Mouse (Mus musculus) cerebellum, postnatal 4 days (tissue): ENCODE measurements at regions not wholly inside any gene's neighbourhood (a gene's known extent, or its start where the extent isn't known, plus 50 kb on each side); places are given as distances from the start of the nearest gene placed in this dataset.

ENCODE experiments used
- DNase-seq, 2 experiments: peaks; one replicate each; pipeline ENCODE4 v3.0.0; 2022; ENCODE audit warnings: low spot score in 2 of 2, mixed read lengths in 1 of 2

DNA sequence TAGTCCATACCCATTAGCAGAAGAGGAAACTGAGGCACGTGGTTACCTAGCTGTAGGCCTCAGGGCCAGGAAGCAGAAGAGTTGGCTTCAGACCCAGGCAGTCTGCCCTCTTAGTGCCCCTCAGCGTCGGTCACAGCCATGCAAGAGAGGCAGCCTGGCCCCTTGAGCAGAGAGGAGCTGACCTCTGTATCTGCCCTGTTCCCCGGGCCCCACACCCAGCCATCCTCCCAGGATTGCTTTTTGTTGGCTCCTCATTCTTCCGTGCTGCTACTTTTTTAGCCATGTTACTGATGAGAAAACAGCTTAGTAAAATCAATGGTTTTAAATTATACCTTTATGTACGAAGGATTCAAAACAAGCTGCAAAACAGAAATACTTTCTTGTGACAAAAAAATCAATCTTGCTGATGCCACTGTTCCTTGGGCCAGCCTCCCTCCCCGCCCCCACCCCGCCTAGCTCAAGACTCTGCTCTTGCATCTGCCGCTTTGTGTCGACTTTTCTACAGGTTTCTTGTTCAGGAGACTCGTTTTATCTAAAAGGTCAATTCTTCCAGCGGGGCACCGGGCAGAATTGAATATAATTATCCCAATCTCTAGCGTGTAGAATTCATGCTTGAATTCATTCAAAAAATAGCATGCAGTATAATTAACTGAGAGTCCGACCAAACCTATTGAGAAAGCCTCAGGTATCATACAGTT lies 70.8 kb downstream of the Sall1 start:
- no peak for DNase-seq

DNA sequence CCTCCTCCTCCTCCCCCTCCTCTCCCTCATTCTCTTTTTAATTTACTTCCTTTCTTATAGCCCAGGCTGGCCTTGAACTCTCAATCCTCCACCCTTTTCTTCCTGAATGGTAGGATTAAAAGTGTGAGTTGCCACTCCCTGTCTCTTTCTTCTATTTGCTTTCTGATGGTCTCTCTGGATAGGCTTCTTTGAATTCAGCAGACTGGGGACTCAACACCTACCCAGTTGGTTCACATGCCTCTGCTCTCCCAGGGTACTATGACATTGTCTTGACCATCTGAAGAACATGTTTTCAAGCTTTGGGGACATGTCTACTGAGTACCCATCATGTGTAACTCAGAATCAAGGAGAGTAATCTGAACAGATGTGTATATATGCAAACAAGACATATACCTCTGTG lies 85.1 kb downstream of the Sall1 start:
- DNase-seq = no peak

DNA sequence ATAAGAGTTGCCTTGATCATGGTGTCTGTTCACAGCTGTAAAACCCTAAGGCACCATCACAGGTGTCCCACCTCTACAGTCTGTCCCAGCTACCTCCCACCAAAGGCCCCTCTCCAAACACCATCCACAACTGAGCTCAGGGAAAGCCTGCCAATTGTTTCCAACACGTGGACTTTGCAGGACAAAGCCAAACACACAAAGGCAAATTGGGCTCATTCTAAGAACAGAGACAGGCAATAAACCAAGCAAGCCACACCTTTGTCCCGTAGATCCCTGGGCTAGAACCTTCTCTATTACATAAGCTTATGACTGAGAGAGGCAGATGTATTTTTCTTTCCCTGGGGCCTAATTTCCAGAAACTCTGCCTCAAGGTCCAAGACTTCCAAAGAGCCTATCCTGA lies 90.8 kb downstream of the Sall1 start:
- DNase-seq = no peak

DNA sequence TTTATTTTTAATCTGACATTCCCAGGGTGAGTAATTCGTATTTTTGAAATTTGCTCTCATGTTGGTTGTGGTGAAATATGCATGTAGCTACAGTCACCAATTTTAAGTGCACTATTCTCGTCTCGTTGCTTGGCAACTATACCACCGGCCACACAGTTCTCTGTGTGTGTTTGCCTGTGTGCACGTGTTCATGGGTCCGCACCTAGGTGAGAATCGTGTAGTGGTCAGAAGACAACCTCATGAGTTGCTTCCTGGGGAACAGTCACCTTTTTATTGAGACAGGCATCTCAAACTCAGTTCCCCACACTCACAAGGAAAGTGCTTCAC lies 92.2 kb downstream of the Sall1 start:
- DNase-seq = no peak

DNA sequence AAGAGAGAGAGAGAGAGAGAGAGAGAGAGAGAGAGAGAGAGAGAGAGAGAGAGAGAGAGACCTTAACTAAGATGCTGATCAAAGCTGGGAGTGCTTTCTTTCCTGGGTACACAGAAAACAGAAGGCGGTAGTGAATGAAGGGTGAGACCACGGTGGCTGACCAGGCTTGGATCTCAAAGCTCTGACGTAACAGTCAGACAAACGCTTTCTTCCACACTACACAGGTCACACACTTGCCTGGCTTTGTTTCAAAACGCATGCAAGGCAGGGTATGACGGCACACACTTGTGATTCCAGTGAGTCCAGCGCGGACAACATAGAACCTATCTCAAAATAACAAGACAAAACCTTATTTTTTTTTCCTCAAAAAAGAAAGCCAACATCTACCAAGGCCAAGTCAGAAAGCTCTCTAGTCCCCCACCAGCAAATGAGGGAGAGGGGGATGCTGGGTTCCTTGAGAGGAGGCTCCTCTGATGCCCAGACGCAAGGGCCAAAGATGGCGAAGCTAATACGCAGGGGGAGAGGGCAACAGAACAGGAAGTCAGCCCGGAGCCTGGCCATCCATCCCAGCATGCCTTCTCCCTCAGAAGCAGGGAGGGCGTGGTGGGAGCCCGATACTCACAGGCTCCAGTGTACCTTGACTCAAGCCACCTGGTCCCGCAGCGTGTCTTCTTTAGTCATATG lies 92.7 kb downstream of the Sall1 start:
- no peak for DNase-seq

DNA sequence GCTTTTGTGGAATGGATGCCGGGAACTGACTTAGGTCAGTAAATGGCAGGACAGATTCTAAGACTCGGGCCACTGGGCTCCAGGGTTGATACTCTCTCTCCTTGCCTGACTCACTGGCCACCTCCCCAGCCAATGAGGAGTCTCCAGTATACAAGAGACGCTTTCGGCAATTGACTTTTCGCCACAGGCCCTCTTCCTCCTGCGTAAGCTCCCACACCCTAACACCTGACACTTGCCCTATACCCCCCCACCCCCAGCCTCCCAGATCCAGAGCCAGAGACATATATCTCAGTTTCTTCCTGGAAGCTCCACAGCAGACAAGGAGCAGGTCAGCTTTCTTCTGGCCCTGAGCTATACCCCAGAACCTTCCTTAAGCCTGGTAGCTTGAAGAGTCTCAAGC lies 94.0 kb downstream of the Sall1 start:
- no peak for DNase-seq

DNA sequence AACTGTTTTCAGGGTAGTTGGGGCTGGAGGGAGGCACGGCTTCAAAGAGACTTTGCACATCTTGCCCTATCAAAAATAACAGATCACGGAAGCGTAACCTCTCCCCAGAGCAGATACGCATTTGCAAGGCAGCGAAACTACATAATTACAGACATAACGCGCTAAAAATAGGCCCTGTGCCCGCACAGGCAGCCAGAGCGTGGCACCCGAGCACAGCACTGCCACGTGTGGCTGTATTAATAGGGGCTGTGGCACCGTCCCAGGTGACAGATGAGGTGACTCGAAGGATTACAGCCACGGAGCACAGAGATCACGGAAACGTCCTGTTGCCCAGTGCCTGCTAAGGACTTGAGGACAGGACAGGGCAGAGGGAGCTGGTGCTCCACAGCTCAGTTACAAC lies 95.0 kb downstream of the Sall1 start:
- no peak for DNase-seq

DNA sequence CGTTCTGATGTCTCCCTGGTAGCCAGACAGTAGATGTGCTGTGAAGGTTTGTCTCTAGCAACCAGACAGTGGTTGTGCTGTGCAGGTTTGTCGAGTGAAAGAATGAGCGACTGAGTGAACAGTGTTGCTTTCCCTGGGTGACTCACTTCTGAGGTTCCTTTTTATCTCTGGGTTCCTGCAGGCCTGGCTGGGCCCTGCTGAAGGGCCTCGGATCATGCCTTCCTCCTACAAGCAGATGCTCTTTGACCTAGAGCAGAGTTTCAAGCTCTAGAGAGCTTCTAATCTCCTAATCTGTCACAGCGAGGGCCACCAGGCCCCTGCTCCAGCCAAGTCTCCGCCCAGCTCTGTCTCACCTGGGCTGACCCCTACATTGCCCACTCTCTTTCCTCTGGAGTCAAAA lies 95.6 kb downstream of the Sall1 start:
- DNase-seq = no peak

DNA sequence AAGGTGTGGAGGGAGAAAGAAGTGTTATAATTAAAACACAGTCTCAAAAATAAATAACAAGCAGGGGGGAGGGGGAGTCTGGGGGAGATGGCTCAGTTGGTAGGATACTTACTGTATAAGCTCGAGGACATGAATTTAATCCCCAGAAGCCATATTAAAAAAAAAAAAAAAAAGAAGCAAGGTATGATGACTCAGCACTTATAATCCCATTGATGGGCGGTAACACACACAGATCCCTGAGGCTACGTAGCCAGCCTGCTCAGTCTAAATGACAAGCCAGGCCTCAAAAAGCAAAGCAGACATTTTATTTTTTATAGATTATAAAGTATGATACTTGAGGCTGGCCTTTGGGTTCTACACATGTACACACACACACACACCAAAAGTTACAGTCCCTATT lies 96.6 kb downstream of the Sall1 start:
- no peak for DNase-seq

DNA sequence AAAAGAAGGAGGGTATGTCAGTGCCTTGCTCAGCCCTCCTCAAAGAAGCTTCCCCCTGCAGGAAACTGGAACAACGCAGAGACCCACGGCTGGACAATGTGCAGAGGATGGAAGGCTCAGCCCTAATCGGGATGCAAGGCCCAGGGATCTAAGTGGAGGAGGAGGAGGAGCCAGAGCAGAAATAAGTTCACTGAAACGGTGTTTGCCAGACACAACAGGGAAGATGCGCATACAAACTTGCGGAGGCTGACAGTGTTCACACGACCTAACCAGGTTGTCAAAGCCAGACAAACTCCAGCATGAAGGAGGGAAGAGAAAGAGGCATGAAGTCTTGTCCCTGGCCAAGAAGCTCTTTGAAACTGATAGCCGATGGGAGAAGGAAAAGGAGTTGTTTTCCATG lies 98.3 kb downstream of the Sall1 start:
- no peak for DNase-seq

DNA sequence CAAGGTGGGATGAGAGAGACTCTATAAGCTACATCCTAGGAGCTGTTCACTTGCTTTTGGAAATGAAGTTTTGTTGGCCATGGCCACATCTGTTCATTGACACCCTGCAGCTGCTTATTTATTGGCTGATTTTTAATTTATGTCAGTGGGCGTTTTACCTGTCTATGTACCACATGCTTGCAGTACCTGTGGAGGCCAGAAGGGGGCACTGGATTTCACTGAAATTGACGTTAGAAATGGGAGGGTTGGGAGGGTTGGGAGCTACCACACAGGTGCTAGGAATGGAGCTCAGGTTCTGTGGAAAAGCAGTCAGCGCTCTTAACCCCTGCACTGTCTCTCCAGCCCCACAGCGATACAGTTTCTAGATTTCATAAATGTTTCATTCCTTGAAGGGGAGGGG lies 99.9 kb downstream of the Sall1 start:
- no peak for DNase-seq

DNA sequence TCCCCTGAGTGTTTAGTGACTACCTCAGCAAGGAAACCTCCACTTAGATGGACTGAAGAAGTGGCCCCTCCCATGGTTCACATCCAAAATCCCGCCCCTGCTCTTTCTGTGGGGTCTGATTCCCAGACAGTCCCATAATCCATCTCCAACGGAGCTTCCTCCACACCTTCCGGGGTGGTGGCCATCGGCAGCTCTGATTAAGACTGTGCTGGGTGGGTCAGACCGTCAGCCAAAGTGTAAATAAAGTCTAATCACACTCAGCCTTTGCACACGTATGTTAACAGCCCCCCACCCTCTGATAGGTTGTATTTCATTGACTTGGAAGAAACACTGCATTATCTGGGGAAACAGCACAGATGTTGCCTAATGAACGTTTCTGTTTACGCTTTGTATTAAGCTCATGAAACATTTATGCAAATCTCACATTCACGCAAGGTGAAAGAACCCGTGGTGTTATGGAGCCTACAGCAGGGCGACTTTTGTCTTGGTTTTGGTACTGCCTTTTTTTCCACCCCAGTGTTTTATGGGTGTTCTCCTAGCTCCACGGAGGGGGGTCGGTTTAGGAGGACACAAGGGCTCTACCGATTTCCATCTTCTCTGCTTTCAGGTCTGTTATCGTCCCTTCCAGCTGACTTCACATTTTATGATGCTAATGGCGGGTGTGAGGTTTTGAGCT lies 104.8 kb downstream of the Sall1 start:
- DNase-seq = no peak

DNA sequence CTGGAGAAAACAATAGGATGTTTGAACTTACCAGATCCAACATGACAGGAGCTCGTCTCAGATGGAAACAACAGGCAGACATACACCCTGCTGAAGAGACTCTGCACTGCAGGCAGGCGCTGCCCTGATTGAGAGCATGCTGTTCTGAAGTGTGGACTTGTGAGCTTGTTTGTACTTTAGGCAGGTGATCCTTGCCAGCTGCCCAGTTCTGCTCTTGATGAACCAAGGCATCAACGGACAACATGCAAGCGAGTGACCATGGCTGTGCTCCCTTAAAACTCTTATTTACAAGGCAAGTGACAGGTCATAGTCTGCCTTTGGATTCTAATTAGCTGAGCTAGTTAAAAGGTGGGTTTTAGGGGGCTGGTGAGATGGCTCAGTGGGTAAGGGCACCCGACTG lies 109.3 kb downstream of the Sall1 start:
- no peak for DNase-seq

DNA sequence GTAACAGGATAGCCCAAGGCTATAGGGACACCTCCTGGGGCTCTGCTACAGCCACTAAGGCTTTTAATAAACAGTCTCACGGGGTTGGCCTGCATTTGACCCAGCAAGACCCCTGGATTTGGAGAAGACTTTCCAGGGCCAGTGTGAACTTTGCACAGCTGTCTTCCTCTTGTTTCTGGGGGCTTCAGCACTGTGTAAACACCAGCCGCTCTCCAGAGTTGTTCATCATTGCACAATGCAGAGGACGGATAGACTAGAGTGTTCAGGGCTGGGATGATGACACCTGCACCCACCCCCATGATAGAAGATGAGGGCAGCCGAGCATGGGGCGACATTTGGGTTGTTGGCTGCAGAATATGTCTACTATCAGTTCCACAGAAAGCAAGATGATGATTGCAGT lies 112.9 kb downstream of the Sall1 start:
- no peak for DNase-seq

DNA sequence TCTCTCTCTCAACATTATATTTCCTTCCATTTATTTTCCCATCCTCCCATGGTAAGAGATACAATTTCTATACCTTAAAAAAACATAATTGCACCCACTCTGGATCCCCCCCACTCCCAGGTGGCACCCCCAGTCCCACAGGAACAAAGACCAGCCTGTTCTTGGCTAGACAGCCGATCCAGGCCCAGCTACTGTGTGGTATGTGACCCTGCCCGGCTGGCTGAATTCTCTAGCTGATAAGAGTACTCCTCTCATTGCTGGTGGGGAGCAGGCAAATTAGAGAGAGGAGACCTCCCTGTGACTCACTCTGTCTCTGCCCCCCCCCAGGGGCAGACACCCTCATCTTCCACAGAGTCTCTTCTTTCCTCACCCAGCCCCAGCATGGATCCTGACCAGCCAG lies 113.6 kb downstream of the Sall1 start:
- no peak for DNase-seq

DNA sequence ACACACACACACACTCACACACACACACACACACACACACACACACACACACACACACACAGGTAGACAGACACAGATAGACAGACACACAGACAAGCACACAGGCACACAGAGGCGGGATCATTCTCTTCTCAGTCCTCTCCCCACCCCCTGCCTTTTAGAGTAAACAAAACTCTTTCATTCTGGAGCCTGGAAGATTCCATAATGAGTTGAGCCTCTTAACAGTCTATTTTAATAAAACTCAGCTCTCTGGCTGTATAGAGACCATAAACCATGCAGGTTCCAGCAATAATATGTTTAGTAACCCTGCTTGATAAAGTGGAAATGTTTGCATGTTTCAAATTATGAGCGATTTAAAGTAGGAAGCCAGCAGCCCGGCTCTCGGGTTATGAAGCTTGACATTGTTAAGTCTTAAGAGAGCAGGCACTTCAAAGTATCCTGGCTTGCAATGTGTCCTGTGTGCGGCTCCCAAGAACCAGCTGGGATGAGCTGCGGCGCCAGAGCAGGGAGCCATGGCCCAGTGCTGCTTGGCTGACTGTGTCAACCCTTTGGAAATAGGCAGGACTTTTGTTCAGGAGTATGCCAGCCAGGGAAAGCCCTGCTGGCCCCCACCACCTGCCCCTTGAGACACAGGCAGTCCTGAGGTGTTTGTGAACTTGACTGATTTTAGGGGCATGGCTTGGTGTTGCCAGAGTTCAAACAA lies 115.1 kb downstream of the Sall1 start:
- DNase-seq = peak in 1 of 2 experiments; percentile 13

DNA sequence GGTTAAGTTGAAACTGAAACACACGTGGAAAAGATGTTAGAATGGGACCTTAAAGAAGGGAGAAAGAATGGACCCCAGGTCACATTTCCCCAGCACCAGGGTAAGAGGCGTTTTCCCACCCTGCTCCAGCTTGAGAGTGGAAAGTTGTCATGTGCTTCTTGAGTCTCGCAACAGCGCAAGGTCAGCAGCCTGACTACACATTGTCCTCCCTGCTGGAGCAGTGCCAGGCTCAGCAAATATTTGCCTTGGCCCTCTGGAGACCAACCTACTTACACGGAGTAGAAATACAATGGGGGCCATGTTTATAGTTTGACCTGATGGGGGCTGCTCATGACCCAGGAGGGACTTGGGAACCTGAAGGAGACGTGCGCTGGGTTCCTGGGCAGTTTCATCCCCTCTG lies 121.1 kb downstream of the Sall1 start:
- DNase-seq = no peak

DNA sequence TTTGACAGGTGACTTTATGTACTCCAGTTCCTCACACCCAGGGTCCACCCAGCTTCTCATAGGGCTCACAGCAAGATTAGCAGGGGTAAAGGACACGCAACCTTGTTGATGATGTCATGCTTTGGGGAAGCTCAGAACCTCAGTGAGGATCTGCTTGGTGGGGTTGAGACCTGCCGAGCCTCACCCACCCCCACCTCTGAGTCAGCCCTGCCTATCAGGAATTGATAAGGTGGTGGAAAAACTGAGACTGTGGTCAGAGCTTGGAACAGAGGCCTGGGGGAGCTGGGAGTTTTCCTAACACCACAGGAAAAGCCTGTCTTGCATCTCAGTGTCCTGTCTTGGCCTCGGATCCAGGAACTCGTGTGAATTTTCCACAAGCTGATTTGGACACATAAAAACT lies 122.0 kb downstream of the Sall1 start:
- no peak for DNase-seq

DNA sequence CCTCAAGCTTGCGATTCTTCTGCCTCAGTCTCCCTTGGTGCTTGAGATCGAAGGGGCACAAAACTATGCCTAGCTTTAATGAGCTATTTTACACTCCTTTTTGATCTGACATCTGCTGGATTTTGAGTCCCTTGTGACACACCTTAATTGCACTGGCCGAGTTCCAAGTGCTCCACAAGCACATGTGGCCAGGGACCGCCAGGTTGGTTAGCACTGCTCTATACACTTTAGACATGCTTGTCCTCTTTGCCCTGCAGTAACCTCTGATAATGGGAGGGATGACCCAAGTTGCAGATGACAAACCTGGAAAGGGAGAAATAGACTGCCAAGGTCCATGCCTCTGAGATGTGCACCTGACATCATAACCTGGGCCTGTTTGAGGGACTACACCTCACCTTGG lies 124.7 kb downstream of the Sall1 start:
- no peak for DNase-seq

DNA sequence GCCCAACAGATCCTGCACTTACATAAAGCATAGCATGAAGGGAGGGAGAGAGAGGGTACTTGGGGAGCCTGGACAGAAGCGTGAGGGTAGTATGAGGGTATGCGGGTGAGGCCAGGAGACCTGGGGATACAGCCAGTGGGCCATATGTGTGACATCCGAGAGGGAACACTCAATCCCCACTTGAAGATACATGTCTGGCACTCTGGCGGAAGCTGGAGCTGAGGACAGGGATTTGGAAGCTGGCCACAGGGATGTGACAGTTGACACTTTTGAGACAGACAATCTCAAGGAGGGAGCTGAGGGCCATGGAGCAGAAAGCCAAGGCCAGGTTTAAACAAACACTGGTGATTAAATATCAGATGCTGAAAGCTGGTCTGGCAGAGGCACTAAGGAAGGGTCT lies 127.9 kb downstream of the Sall1 start:
- DNase-seq = no peak

DNA sequence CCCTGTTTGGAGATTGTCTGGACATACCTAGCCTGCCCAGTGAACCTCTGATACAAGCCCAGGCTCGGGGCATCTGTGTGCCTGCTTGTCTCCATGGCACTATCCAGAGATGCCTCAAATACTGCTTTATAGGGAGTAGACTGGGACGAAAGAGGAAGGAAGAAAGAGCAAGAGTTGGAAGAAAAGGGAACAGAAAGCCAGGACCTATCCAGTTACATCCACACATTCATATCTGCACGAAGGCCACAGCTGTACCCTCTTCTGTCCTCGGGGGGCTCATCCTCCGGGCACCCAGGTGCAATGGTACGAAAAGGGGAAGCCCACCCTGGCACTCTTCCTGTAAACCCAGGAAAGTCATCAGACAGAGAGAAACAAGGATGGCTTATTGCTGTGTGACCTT lies 129.3 kb downstream of the Sall1 start:
- DNase-seq = no peak

DNA sequence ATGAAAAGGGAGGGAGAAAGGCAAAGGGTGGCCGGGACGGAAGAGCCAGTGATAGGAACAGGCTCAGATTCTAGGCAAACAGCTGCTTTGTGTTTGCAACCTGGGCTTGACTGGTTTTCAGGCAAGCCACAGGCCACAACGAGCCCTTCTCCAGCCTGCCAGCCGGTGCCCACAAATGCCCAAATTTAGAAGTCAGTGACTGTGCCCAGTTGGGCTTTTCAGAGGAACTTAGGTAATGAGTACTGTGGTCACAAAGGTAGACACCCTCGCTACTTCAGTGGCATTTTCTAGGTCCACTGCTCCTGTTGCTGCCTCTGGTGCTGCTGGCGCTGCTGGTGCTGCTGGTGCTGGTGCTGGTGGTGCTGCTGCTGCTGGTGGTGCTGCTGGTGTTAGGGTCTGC lies 129.8 kb downstream of the Sall1 start:
- DNase-seq = no peak

DNA sequence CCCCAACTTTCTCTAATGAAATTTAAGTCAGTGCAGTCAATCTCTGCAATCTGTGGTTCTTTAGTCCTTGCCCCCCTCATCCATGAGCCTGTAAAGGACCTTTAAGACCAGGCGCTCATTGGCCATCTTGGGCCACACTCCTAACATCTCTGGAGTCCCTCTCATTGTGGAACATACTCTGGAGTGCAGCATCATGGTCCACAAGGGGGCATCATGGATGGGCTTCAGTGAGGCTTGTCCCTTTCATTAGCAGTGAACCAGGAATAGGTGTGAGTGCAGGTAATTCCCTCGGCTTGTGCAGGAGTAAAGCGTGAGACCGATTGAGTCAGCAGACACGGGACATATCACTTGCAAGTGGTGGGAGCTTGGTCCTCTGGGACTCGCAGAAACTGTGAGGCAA lies 137.7 kb downstream of the Sall1 start:
- DNase-seq = no peak
